Comparison of ENCODE assay signal across 11 mouse cellular contexts in genomic region chr19:3619359-3619758, GRCm38 (mm10). TPM values are rescaled to one million over a fixed set of nuclear protein-coding genes. Genes with fewer than 3 reads are reported as not detected.
DNase-seq lines count a peak whose midpoint lies in the region; ATAC-seq and TF ChIP-seq lines count a peak whose summit lies in the region.
"Had no signal": no experiment of that assay in that cellular context is flagged by ENCODE, and none has a peak within 500 bp of the region (broad histone marks: within the 10 kb centered on the region; RNA-seq: fewer than 3 reads in every experiment).

No protein-coding gene starts in this region.

- ATAC-seq in midbrain, postnatal 0 days (ENCODE audit: low FRiP score) = no peak
- ATAC-seq in midbrain, embryonic 11.5 days (ENCODE audit: low FRiP score) = no peak
- ATAC-seq in stomach, postnatal 0 days (ENCODE audit: low FRiP score, low TSS enrichment) = no peak

- 84% methylated on average over 2 of the region's 2 CpGs for WGBS in heart, adult 2 months
- WGBS in midbrain, postnatal 0 days = 89% methylated on average over 2 of the region's 2 CpGs
- WGBS in midbrain, embryonic 11.5 days = 79% methylated on average over 2 of the region's 2 CpGs
- 76% methylated on average over 2 of the region's 2 CpGs for WGBS in bone marrow, adult 2 months
- WGBS in stomach, postnatal 0 days = 83% methylated on average over 2 of the region's 2 CpGs

- no peak overlapping the region for H3K4me3 ChIP-seq in heart, adult 2 months
- H3K4me3 ChIP-seq in midbrain, postnatal 0 days (ENCODE audit: low read depth, low read length) = no peak overlapping the region
- H3K4me3 ChIP-seq in midbrain, embryonic 11.5 days (ENCODE audit: low read depth, low read length) = no peak overlapping the region
- no peak overlapping the region for H3K4me3 ChIP-seq in bone marrow, adult 2 months (replicated peaks; ENCODE audit: control insufficient read depth, low read depth, low read length)
- H3K4me3 ChIP-seq in stomach, postnatal 0 days (ENCODE audit: low read depth, low read length) = no peak overlapping the region

- no peaks in the 10 kb centered on the region for H3K36me3 ChIP-seq in heart, adult 2 months (ENCODE audit: control insufficient read depth, insufficient read depth, low read length)
- peaks cover 10% of the 10 kb centered on the region; the same call in 1 of the 2 replicates for H3K36me3 ChIP-seq in midbrain, postnatal 0 days (ENCODE audit: insufficient read depth, low read length)
- H3K36me3 ChIP-seq in midbrain, embryonic 11.5 days (ENCODE audit: control insufficient read depth, insufficient read depth, low read length) = peaks cover 18% of the 10 kb centered on the region; the same call in 1 of the 2 replicates
- peaks cover 28% of the 10 kb centered on the region for H3K36me3 ChIP-seq in stomach, postnatal 0 days (ENCODE audit: control insufficient read depth, insufficient read depth, low read length)

- H3K79me2 ChIP-seq in heart, adult 2 months (replicated peaks; ENCODE audit: control insufficient read depth, insufficient read depth, low read length) = no peaks in the 10 kb centered on the region

- H3K9ac ChIP-seq in heart, adult 2 months (ENCODE audit: low read depth, low read length) = no peak overlapping the region
- no peak overlapping the region for H3K9ac ChIP-seq in midbrain, postnatal 0 days (replicated peaks; ENCODE audit: low read length, poor library complexity, severe bottlenecking)
- H3K9ac ChIP-seq in midbrain, embryonic 11.5 days (ENCODE audit: low read length) = no peak overlapping the region
- no peak overlapping the region for H3K9ac ChIP-seq in stomach, postnatal 0 days (ENCODE audit: low read length)

- H3K4me2 ChIP-seq in midbrain, postnatal 0 days (ENCODE audit: low read depth, low read length, poor library complexity, severe bottlenecking) = no peak overlapping the region
- no peak overlapping the region for H3K4me2 ChIP-seq in midbrain, embryonic 11.5 days
- no peak overlapping the region for H3K4me2 ChIP-seq in stomach, postnatal 0 days (replicated peaks; ENCODE audit: low read depth)

- H3K27ac ChIP-seq in heart, adult 2 months = no peak overlapping the region
- no peak overlapping the region for H3K27ac ChIP-seq in midbrain, postnatal 0 days (ENCODE audit: low read depth, low read length)
- no peak overlapping the region for H3K27ac ChIP-seq in midbrain, embryonic 11.5 days (ENCODE audit: low read depth, low read length)
- H3K27ac ChIP-seq in bone marrow, adult 2 months (ENCODE audit: control insufficient read depth, insufficient read depth, low read depth, low read length, poor library complexity) = no peak overlapping the region
- no peak overlapping the region for H3K27ac ChIP-seq in stomach, postnatal 0 days (replicated peaks)

- intact Hi-C loops in heart, adult 2 months (cut with DNase I) = no loop called here
- intact Hi-C loops in heart, postnatal 14 days (cut with DNase I) = no loop called here

- TF ChIP-seq POLR2A in heart, adult 2 months (IDR thresholded peaks at IDR 0.05; ENCODE audit: insufficient read depth, low read depth, low read length) = no peak
- TF ChIP-seq POLR2A in bone marrow, adult 2 months (IDR thresholded peaks at IDR 0.05; ENCODE audit: borderline replicate concordance, control insufficient read depth, low read depth, low read length) = no peak

- H3K4me1 ChIP-seq in heart, adult 2 months (ENCODE audit: control insufficient read depth, insufficient read depth, low read length) = 0 out of 2 replicates have a peak, but pooled peaks cover 3% of the 10 kb centered on the region
- no peaks in the 10 kb centered on the region for H3K4me1 ChIP-seq in midbrain, postnatal 0 days (ENCODE audit: insufficient read depth, low read length)
- H3K4me1 ChIP-seq in midbrain, embryonic 11.5 days (ENCODE audit: control insufficient read depth, insufficient read depth, low read length) = no peaks in the 10 kb centered on the region
- H3K4me1 ChIP-seq in bone marrow, adult 2 months (ENCODE audit: control insufficient read depth, insufficient read depth, low read length) = no peaks in the 10 kb centered on the region
- H3K4me1 ChIP-seq in stomach, postnatal 0 days (replicated peaks; ENCODE audit: control insufficient read depth, insufficient read depth) = no peaks in the 10 kb centered on the region

- DNase-seq in heart, adult 2 months = no peak
- DNase-seq in heart, postnatal 14 days = no peak
- DNase-seq in midbrain, postnatal 0 days (ENCODE audit: low spot score) = no peak
- no peak for DNase-seq in midbrain, embryonic 11.5 days (ENCODE audit: low spot score, missing footprints)
- no peak for DNase-seq in stomach, postnatal 0 days (ENCODE audit: low spot score)
- DNase-seq in gastrocnemius, postnatal 4 days (ENCODE audit: low spot score in 2 of 2) = no peak
- no peak for DNase-seq in frontal cortex, postnatal 36 days (ENCODE audit: low spot score in 2 of 2)
- DNase-seq: adrenal gland, postnatal 25 days; gastrocnemius, postnatal 10 days; heart, postnatal 10 days had no signal

- no peaks in the 10 kb centered on the region for H3K9me3 ChIP-seq in midbrain, postnatal 0 days (ENCODE audit: low read length)
- H3K9me3 ChIP-seq in midbrain, embryonic 11.5 days (ENCODE audit: control insufficient read depth, low read length) = no peaks in the 10 kb centered on the region; the same call in 1 of the 2 replicates
- H3K9me3 ChIP-seq in stomach, postnatal 0 days (ENCODE audit: control insufficient read depth, low read length) = no peaks in the 10 kb centered on the region

- peak; percentile 70 for TF ChIP-seq CTCF in heart, adult 2 months (IDR thresholded peaks at IDR 0.05)
- peak; percentile 46 for TF ChIP-seq CTCF in midbrain, postnatal 0 days (IDR thresholded peaks at IDR 0.05)
- TF ChIP-seq CTCF in bone marrow, adult 2 months (IDR thresholded peaks at IDR 0.05; ENCODE audit: control insufficient read depth, insufficient read depth, low read length) = peak; percentile 61
- TF ChIP-seq CTCF in stomach, postnatal 0 days (IDR thresholded peaks at IDR 0.05; ENCODE audit: low read depth) = peak; percentile 63

- TF ChIP-seq EP300 in heart, adult 2 months (IDR thresholded peaks at IDR 0.05; ENCODE audit: insufficient read depth, low read depth, low read length) = no peak
- TF ChIP-seq EP300 in stomach, postnatal 0 days (optimal IDR thresholded peaks at IDR 0.05) = no peak

- H3K27me3 ChIP-seq in heart, adult 2 months (ENCODE audit: control insufficient read depth, insufficient read depth, low read length) = no peaks in the 10 kb centered on the region
- no peaks in the 10 kb centered on the region for H3K27me3 ChIP-seq in midbrain, postnatal 0 days (ENCODE audit: insufficient read depth, low read length)
- no peaks in the 10 kb centered on the region for H3K27me3 ChIP-seq in midbrain, embryonic 11.5 days (ENCODE audit: control insufficient read depth, insufficient read depth, low read length)
- no peaks in the 10 kb centered on the region for H3K27me3 ChIP-seq in stomach, postnatal 0 days (ENCODE audit: control insufficient read depth, insufficient read depth, low read length)

RNA-seq across cellular contexts. Expression of gene Ppp6r3, which starts 43.8 kb away (rescaled TPM):
- total RNA-seq in heart, adult 2 months (2021) = 10 to 100 TPM; 72.9 to 79.3 TPM
- 45.8 and 63.4 TPM in 2 replicates for polyA plus RNA-seq in heart, adult 2 months (2012; rRNA removed)
- total RNA-seq in heart, postnatal 14 days (2021) = 10 to 100 TPM; 83.3 to 85.6 TPM
- total RNA-seq in midbrain, postnatal 0 days (2014; rRNA removed) = 98.0 and 111 TPM in 2 replicates
- 31.0 and 32.3 TPM in 2 replicates for polyA plus RNA-seq in midbrain, postnatal 0 days (2015; fragmentation: Nextera tagmentation; extraction: Ambion mirVana)
- polyA plus RNA-seq in midbrain, embryonic 11.5 days (2014; fragmentation: Nextera tagmentation; extraction: Ambion mirVana) = 81.8 and 84.2 TPM in 2 replicates
- 31.2 and 34.6 TPM in 2 replicates for polyA plus RNA-seq in bone marrow, adult 2 months (2011; ENCODE audit: insufficient read depth, insufficient read length, low replicate concordance, missing spikeins)
- 18.6 and 20.5 TPM in 2 replicates for polyA plus RNA-seq in stomach, postnatal 0 days (2015; fragmentation: Nextera tagmentation; extraction: Ambion mirVana)
- 10 to 100 TPM; 79.3 to 94.5 TPM for total RNA-seq in gastrocnemius, postnatal 4 days (2021)
